Mouse (Mus musculus) kidney, postnatal 0 days (tissue): ENCODE results near the gene Adarb1. TPM values are rescaled to one million over a fixed set of nuclear protein-coding genes. Genes with fewer than 3 reads are reported as not detected.

Experiments
- ATAC-seq: fragments of 200-750 bp; cut with Nextera tagmentation; replicated peaks from 2 replicates; pipeline ENCODE4 v1.8.0; 2017; ENCODE audit warnings: low read depth, moderate number of reproducible peaks, moderate TSS enrichment, moderate library complexity; ENCODE audit not compliant: low FRiP score
- DNase-seq: peaks from one replicate; pipeline ENCODE4 v3.0.0-alpha.2; 2016; ENCODE audit warnings: low spot score
- H3K27ac ChIP-seq: fragments of 300-500 bp; sonication (generic); 2 replicates; pipeline ENCODE4 v1.5.1; 2014; ENCODE audit warnings: mild to moderate bottlenecking
- H3K27me3 ChIP-seq: fragments of 300-500 bp; sonication (generic); 2 replicates; pipeline ENCODE4 v1.6.1; 2014; ENCODE audit warnings: low read length, mixed read lengths; ENCODE audit not compliant: insufficient read depth
- H3K36me3 ChIP-seq: fragments of 300-500 bp; sonication (generic); 2 replicates; pipeline ENCODE4 v1.6.1; 2014; ENCODE audit warnings: low read length, mixed read lengths; ENCODE audit not compliant: insufficient read depth
- H3K4me1 ChIP-seq: fragments of 300-500 bp; sonication (generic); replicated peaks from 2 replicates; pipeline ENCODE4 v1.6.1; 2014; ENCODE audit warnings: antibody characterized with exemption, low read length, mixed read lengths; ENCODE audit not compliant: insufficient read depth
- H3K4me2 ChIP-seq: fragments of 300-500 bp; sonication (generic); 2 replicates; pipeline ENCODE4 v1.6.1; 2014; ENCODE audit warnings: mild to moderate bottlenecking, low read length, moderate library complexity, mixed read lengths
- H3K4me3 ChIP-seq: fragments of 300-500 bp; sonication (generic); replicated peaks from 2 replicates; pipeline ENCODE4 v1.5.1; 2014; ENCODE audit warnings: low read depth, low read length
- H3K9ac ChIP-seq: fragments of 300-500 bp; sonication (generic); 2 replicates; pipeline ENCODE4 v1.6.1; 2014; ENCODE audit warnings: low read depth, low read length
- H3K9me3 ChIP-seq: fragments of 300-500 bp; sonication (generic); replicated peaks from 2 replicates; pipeline ENCODE4 v1.6.1; 2016; ENCODE audit warnings: low read length, inconsistent platforms, mixed read lengths
- CTCF ChIP-seq: IDR thresholded peaks from 2 replicates; pipeline ENCODE4 v1.5.1; 2016; ENCODE audit warnings: antibody characterized with exemption, low read depth, mild to moderate bottlenecking, moderate library complexity
- WGBS: fragments of 180-500 bp; shearing (Covaris S2); extraction: QIAGEN DNeasy Blood & Tissue Kit; methylation state at CpG from one replicate; pipeline ENCODE4 v1.1.7; 2014; 5-methylcytosine and 5-hydroxymethylcytosine counted together
- polyA plus RNA-seq: library from polyadenylated mRNA; unstranded; fragments of >200 nt; fragmentation: Nextera tagmentation; extraction: Ambion mirVana; gene quantifications from 2 replicates; pipeline ENCODE4 v1.2.1, GENCODE M21; 2015

Gene Adarb1
- polyA plus RNA-seq, 1 experiment from 2014 or later: 4.6 TPM

- ATAC-seq (no peak), DNase-seq (no peak)
- no peak overlapping the region for H3K27ac ChIP-seq
- TF ChIP-seq CTCF: no peak
- H3K36me3 ChIP-seq: no peaks in the 10 kb centered on the region
- 60% methylated on average over 6 of the region's 6 CpGs for WGBS
- H3K27me3 ChIP-seq: no peaks in the 10 kb centered on the region
- H3K9me3 ChIP-seq: no peaks in the 10 kb centered on the region
- no peak overlapping the region for H3K4me3 ChIP-seq
- H3K4me2 ChIP-seq: no peak overlapping the region
- no peak overlapping the region for H3K9ac ChIP-seq
- no peaks in the 10 kb centered on the region for H3K4me1 ChIP-seq
Measured at GRCm38 (mm10) chr10:77367973-77368372, 50.1 kb downstream of the Adarb1 start.

- Histone ChIP-seq H3K4me2 (no peak overlapping the region), H3K27me3 (no peaks in the 10 kb centered on the region), H3K36me3 (no peaks in the 10 kb centered on the region), H3K9ac (no peak overlapping the region), H3K4me3 (no peak overlapping the region), H3K27ac (no peak overlapping the region), H3K4me1 (no peaks in the 10 kb centered on the region), H3K9me3 (no peaks in the 10 kb centered on the region)
- no peak for TF ChIP-seq CTCF
- WGBS: 93% methylated on average over 4 of the region's 4 CpGs
- ATAC-seq: no peak
- DNase-seq: no peak
Measured at GRCm38 (mm10) chr10:77366959-77367358, 51.1 kb downstream of the Adarb1 start.

- H3K4me1 ChIP-seq: no peaks in the 10 kb centered on the region
- no peak for TF ChIP-seq CTCF
- H3K27ac ChIP-seq: no peak overlapping the region
- no peaks in the 10 kb centered on the region for H3K27me3 ChIP-seq
- H3K9ac ChIP-seq: no peak overlapping the region
- no peaks in the 10 kb centered on the region for H3K36me3 ChIP-seq
- 87% methylated on average over 2 of the region's 2 CpGs for WGBS
- ATAC-seq (no peak), DNase-seq (no peak)
- no peaks in the 10 kb centered on the region for H3K9me3 ChIP-seq
- no peak overlapping the region for H3K4me2 ChIP-seq
- H3K4me3 ChIP-seq: no peak overlapping the region
Measured at GRCm38 (mm10) chr10:77365212-77365611, 52.9 kb downstream of the Adarb1 start.

DNA sequence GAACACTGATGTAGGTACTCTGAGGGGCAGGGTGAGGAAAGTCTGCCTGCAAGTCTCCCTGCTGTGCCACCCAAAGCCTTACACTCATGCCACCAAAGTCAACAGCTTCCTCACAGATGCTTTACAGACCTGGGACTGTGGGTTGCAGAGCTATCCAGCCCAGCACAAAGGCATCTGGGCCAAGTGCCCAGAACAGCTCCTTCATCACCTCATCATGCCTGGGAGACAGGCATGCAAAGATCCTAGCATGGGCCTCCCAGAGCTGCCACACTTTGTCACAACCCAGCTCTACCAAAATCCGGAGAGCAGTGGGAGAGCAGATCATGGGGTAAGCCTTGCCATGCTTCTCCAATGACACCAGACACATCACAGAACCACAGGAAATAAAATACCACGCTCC lies 57.6 kb downstream of the Adarb1 start:
- H3K9ac ChIP-seq: no peak overlapping the region
- TF ChIP-seq CTCF: no peak
- no peak for ATAC-seq
- no peak for DNase-seq
- no peaks in the 10 kb centered on the region for H3K4me1 ChIP-seq
- H3K27me3 ChIP-seq: no peaks in the 10 kb centered on the region
- no peak overlapping the region for H3K27ac ChIP-seq
- H3K36me3 ChIP-seq: no peaks in the 10 kb centered on the region
- WGBS: 48% methylated on average over 2 of the region's 2 CpGs
- no peak overlapping the region for H3K4me3 ChIP-seq
- no peak overlapping the region for H3K4me2 ChIP-seq
- H3K9me3 ChIP-seq: no peaks in the 10 kb centered on the region

DNA sequence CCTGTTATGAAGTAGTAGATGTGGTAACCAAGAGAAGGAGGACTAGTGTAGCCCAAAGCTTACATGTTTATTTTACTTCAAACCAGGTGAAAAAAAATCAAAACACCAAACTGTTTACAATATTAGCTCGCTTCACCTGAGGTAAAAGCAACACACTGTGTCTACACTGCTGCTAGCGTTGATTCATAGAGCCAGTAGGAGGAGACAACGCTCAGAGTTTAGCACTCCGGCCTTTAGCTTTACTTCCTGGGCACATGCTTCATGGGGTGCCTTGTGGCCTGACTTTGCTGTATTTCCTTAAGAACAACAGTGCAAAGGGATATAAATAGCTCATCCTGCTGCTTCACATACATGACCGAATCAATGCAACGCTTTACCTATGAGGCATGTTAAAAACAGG lies 60.1 kb downstream of the Adarb1 start:
- Histone ChIP-seq H3K4me1 (no peaks in the 10 kb centered on the region), H3K9me3 (no peaks in the 10 kb centered on the region), H3K36me3 (no peaks in the 10 kb centered on the region), H3K27me3 (no peaks in the 10 kb centered on the region), H3K9ac (no peak overlapping the region), H3K4me2 (no peak overlapping the region), H3K27ac (no peak overlapping the region), H3K4me3 (no peak overlapping the region)
- no peak for ATAC-seq
- peak; percentile 61 for TF ChIP-seq CTCF
- 83% methylated on average over 6 of the region's 6 CpGs for WGBS
- peak; percentile 31 for DNase-seq

- peak; percentile 99 for TF ChIP-seq CTCF
- Histone ChIP-seq H3K9me3 (no peaks in the 10 kb centered on the region), H3K27ac (no peak overlapping the region), H3K36me3 (no peaks in the 10 kb centered on the region), H3K9ac (no peak overlapping the region), H3K4me3 (no peak overlapping the region), H3K4me2 (no peak overlapping the region), H3K27me3 (no peaks in the 10 kb centered on the region), H3K4me1 (no peaks in the 10 kb centered on the region)
- DNase-seq (peak; percentile 92), ATAC-seq (peak; percentile 78)
- WGBS: 86% methylated on average over 6 of the region's 6 CpGs
Measured at GRCm38 (mm10) chr10:77353031-77353745, 64.9 kb downstream of the Adarb1 start.

DNA sequence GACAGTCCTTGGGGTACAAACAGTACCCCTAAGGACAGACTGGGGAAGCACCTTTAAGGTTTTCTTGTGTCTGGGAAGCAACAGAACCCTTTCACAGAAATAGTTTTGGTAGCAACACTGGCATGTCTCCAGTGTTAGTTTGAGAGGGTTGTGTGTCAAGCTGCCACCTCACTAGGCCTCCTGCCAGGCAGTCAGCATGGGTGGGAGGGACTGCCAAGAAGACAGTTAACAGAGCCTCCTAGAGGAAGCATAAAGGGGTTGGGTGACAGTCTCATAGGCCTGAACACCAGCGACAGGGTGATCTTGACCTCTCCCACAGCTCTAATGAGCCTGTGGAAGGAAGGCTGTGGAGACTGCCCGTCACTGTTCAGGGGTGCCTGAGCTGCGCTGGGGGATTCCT lies 75.2 kb downstream of the Adarb1 start:
- H3K9me3 ChIP-seq: no peaks in the 10 kb centered on the region
- WGBS: 38% methylated on average over 3 of the region's 3 CpGs
- peak; percentile 35 for DNase-seq

More for the DNA sequence above, 75.2 kb downstream of the Adarb1 start:
- H3K27me3 ChIP-seq: no peaks in the 10 kb centered on the region
- H3K4me1 ChIP-seq: no peaks in the 10 kb centered on the region
- H3K36me3 ChIP-seq: no peaks in the 10 kb centered on the region
- no peak for TF ChIP-seq CTCF
- no peak overlapping the region for H3K4me2 ChIP-seq
- H3K4me3 ChIP-seq: no peak overlapping the region
- no peak for ATAC-seq
- no peak overlapping the region for H3K27ac ChIP-seq
- no peak overlapping the region for H3K9ac ChIP-seq
